Mouse (Mus musculus) liver, embryonic 14.5 days (tissue): ENCODE data around the gene Ppan. TPM values are rescaled to one million over a fixed set of nuclear protein-coding genes. Genes with fewer than 3 reads are reported as not detected.
A peak's percentile ranks its signal among the peaks of the same experiment; 100 is the strongest.

Source experiments
- ATAC-seq: fragments of 200-750 bp; cut with Nextera tagmentation; 2 replicates; pipeline ENCODE4 v1.8.0; 2017; ENCODE audit warnings: moderate number of reproducible peaks, mild to moderate bottlenecking, moderate library complexity; ENCODE audit not compliant: insufficient read depth
- DNase-seq, 3 experiments: peaks; one replicate each; pipeline ENCODE4 v3.0.0-alpha.2; 2012 to 2013; ENCODE audit warnings: low read depth in 3 of 3, low spot score in 3 of 3
- H3K27ac ChIP-seq: fragments of 300-500 bp; sonication (generic); 2 replicates; pipeline ENCODE4 v1.5.1; 2014; ENCODE audit warnings: moderate library complexity, mild to moderate bottlenecking, control low read depth, inconsistent platforms
- H3K27me3 ChIP-seq: fragments of 300-500 bp; sonication (generic); 2 replicates; pipeline ENCODE4 v1.6.1; 2014; ENCODE audit warnings: mild to moderate bottlenecking, low read length, moderate library complexity; ENCODE audit not compliant: control insufficient read depth, insufficient read depth
- H3K36me3 ChIP-seq: fragments of 300-500 bp; sonication (generic); replicated peaks from 2 replicates; pipeline ENCODE4 v1.6.1; 2014; ENCODE audit warnings: low read depth; ENCODE audit not compliant: control insufficient read depth, insufficient read depth
- H3K4me1 ChIP-seq, 2 experiments: fragments of 200-500 bp in 1 of 2; fragments of 300-500 bp in 1 of 2; sonication (generic) in 1 of 2; replicated peaks; 2 replicates each; pipeline ENCODE4 v1.6.1; 2012 to 2014; ENCODE audit warnings: antibody characterized with exemption in 1 of 2, inconsistent platforms in 1 of 2, low read length in 1 of 2; ENCODE audit not compliant: control insufficient read depth in 2 of 2, insufficient read depth in 2 of 2
- H3K4me2 ChIP-seq: fragments of 300-500 bp; sonication (generic); 2 replicates; pipeline ENCODE4 v1.6.1; 2014; ENCODE audit warnings: low read depth, mild to moderate bottlenecking, control low read depth, moderate library complexity
- H3K4me3 ChIP-seq, 2 experiments: fragments of 200-500 bp in 1 of 2; fragments of 300-500 bp in 1 of 2; sonication (generic) in 1 of 2; 2 replicates each; pipeline ENCODE4 v1.5.1; 2012 to 2014; ENCODE audit warnings: low read depth in 2 of 2, low read length in 2 of 2, mild to moderate bottlenecking in 2 of 2, control low read depth in 1 of 2, inconsistent platforms in 1 of 2, moderate library complexity in 1 of 2; ENCODE audit not compliant: insufficient read depth in 1 of 2
- H3K9ac ChIP-seq: fragments of 300-500 bp; sonication (generic); replicated peaks from 2 replicates; pipeline ENCODE4 v1.6.1; 2014; ENCODE audit warnings: mild to moderate bottlenecking, control low read depth, moderate library complexity
- H3K9me3 ChIP-seq: fragments of 300-500 bp; sonication (generic); 2 replicates; pipeline ENCODE4 v1.6.1; 2016; ENCODE audit warnings: low read length, mixed read lengths; ENCODE audit not compliant: control insufficient read depth
- CTCF ChIP-seq: IDR thresholded peaks from 2 replicates; pipeline ENCODE4 v1.5.1; 2016; ENCODE audit warnings: antibody characterized with exemption, low read depth, control low read depth
- EP300 ChIP-seq: IDR thresholded peaks from 2 replicates; pipeline ENCODE4 v1.6.1; 2016; ENCODE audit warnings: antibody characterized with exemption, low read depth
- WGBS: fragments of 180-500 bp; shearing (Covaris S2); extraction: QIAGEN DNeasy Blood & Tissue Kit; methylation state at CpG from one replicate; pipeline ENCODE4 v1.1.7; 2014; ENCODE audit not compliant: insufficient replicate concordance; 5-methylcytosine and 5-hydroxymethylcytosine counted together
- polyA plus RNA-seq, 2 experiments: library from polyadenylated mRNA; depleted of rRNA in 1 of 2; stranded (reverse) in 1 of 2; unstranded in 1 of 2; fragments of >200 nt; fragmentation: Nextera tagmentation in 1 of 2; extraction: Ambion mirVana in 1 of 2; gene quantifications; 2 replicates each; pipeline versions ENCODE4 v1.2.1 to v1.2.3; 2012 to 2014

The Ppan gene
- polyA plus RNA-seq, 2 experiments = 50.2 to 84.8 TPM

DNA sequence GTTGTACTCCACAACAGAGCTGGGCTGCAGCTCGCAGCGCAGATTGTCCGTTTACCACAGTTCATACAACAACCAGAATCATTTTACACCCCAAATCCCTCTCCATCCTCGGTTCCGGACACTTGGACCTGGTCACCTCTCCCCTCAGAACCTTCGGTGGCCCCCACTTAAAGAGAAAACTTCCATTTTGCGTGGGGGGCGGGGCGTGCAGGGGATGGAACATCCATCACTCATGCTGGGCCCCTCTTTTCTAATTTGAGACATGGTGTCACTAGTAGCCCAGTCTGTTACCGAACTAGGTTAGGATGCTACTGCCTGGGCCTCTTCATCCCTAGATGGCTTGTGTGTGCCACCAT, 9.3 kb upstream of the Ppan start:
- ATAC-seq = no peak
- no peak for TF ChIP-seq EP300
- no peak for TF ChIP-seq CTCF
- WGBS = 21% methylated on average over 10 of the region's 10 CpGs

GRCm38 (mm10) chr9:20879097-20879792, 8.7 kb upstream of the Ppan start, which contains the start of gene Angptl6:
Angptl6 (minus strand) TSS chr9:20879727.
- Histone ChIP-seq H3K9ac (peak within 1 kb of the TSS; percentile 77), H3K27me3 (no peaks in the 10 kb centered on the region), H3K4me3 (peak within 1 kb of the TSS; percentile 47 to 57), H3K4me1 (peaks cover 4 to 6% of the 10 kb centered on the region in 2 experiments), H3K9me3 (no peaks in the 10 kb centered on the region), H3K36me3 (no peaks in the 10 kb centered on the region), H3K4me2 (peak within 1 kb of the TSS; percentile 92), H3K27ac (peak within 1 kb of the TSS; percentile 81)
- WGBS = 81% methylated on average over 13 of the region's 13 CpGs
- 0 out of 2 replicates have a peak, but pooled peaks have one; percentile 8 for TF ChIP-seq CTCF
- TF ChIP-seq EP300 = no peak
- no peak for DNase-seq
- ATAC-seq = no peak

More for the DNA sequence above, 9.3 kb upstream of the Ppan start:
- peak overlapping the region; percentile 92 for H3K4me2 ChIP-seq
- peak overlapping the region; percentile 77 for H3K9ac ChIP-seq
- H3K36me3 ChIP-seq = no peaks in the 10 kb centered on the region
- H3K4me3 ChIP-seq = peak overlapping the region; percentile 47 to 57
- DNase-seq = no peak
- H3K27me3 ChIP-seq = no peaks in the 10 kb centered on the region
- no peaks in the 10 kb centered on the region for H3K9me3 ChIP-seq
- peaks cover 4 to 6% of the 10 kb centered on the region in 2 experiments for H3K4me1 ChIP-seq
- H3K27ac ChIP-seq = peak overlapping the region; percentile 81

GRCm38 (mm10) chr9:20886563-20886962, 1.4 kb upstream of the Ppan start:
- no peaks in the 10 kb centered on the region; the same call in 1 of the 2 replicates for H3K9me3 ChIP-seq
- H3K36me3 ChIP-seq = peaks cover 24% of the 10 kb centered on the region
- no peaks in the 10 kb centered on the region for H3K27me3 ChIP-seq
- H3K27ac ChIP-seq = no peak overlapping the region
- WGBS = 85% methylated on average over 2 of the region's 2 CpGs
- H3K4me3 ChIP-seq = no peak overlapping the region
- peaks cover 9 to 15% of the 10 kb centered on the region in 2 experiments for H3K4me1 ChIP-seq
- no peak for ATAC-seq
- H3K4me2 ChIP-seq = no peak overlapping the region
- TF ChIP-seq CTCF (no peak), EP300 (no peak)
- no peak overlapping the region for H3K9ac ChIP-seq
- DNase-seq = no peak

DNA sequence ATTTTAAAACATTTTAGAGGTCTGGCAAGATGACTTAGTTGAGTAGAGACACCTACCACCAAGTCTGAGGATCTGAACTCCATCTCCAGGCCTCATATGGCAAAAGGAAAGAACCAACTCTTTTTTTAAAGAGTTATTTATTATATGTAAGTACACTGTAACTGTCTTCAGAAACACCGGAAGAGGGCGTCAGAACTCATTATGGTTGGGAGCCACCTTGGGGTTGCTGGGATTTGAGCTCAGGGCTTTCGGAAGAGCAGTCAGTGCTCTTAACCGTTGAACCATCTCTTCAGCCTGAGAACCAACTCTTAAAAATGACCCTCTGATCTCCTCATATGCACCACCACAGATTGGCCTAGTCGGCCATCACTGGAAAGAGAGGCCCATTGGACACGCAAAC, 784 bp upstream of the Ppan start:
- no peak for ATAC-seq
- no peaks in the 10 kb centered on the region for H3K27me3 ChIP-seq
- TF ChIP-seq CTCF (no peak), EP300 (no peak)
- 84% methylated on average over 6 of the region's 6 CpGs for WGBS
- H3K4me3 ChIP-seq = no peak overlapping the region
- peaks cover 9 to 15% of the 10 kb centered on the region in 2 experiments for H3K4me1 ChIP-seq
- no peaks in the 10 kb centered on the region; the same call in 1 of the 2 replicates for H3K9me3 ChIP-seq
- peak overlapping the region; percentile 82 for H3K4me2 ChIP-seq
- peaks cover 30% of the 10 kb centered on the region for H3K36me3 ChIP-seq
- no peak for DNase-seq
- H3K27ac ChIP-seq = no peak overlapping the region
- no peak overlapping the region for H3K9ac ChIP-seq

- Histone ChIP-seq H3K27ac (peak overlapping the region; percentile 61), H3K4me2 (peak overlapping the region; percentile 82), H3K9me3 (no peaks in the 10 kb centered on the region; the same call in 1 of the 2 replicates), H3K27me3 (no peaks in the 10 kb centered on the region), H3K9ac (peak overlapping the region; percentile 81), H3K36me3 (peaks cover 35% of the 10 kb centered on the region), H3K4me1 (peaks cover 9 to 15% of the 10 kb centered on the region in 2 experiments), H3K4me3 (peak overlapping the region; percentile 70 to 75)
- no peak for DNase-seq
- under 1% methylated on average over 30 of the region's 30 CpGs for WGBS
- peak; percentile 8; the same call in 1 of the 2 replicates for ATAC-seq
- TF ChIP-seq EP300 (no peak), CTCF (no peak)
Measured at GRCm38 (mm10) chr9:20888386-20888765, 401 bp downstream of the Ppan start.
